Mouse (Mus musculus): Measurements from ENCODE around the gene Olfr131.
"Not testable (repeated sequence)": the region's sequence is repeated elsewhere in the genome, so short reads cannot be mapped to it uniquely, and the experiment has no call there.

Olfr131 gene

GRCm38 (mm10) chr17:38088593-38088992, at the start of gene Olfr131:
Olfr131 (minus strand) TSS chr17:38088693.
- DNase-seq (ENCODE audit: low read depth, low spot score): no peak

- no peak for DNase-seq (ENCODE audit: low read depth, low spot score)
Measured at GRCm38 (mm10) chr17:38134426-38134825, 45.9 kb upstream of the Olfr131 start, which contains the start of gene Olfr132. Olfr132 (minus strand) TSS chr17:38134526.

- DNase-seq (ENCODE audit: low read depth, low spot score): not testable (repeated sequence)
Measured at GRCm38 (mm10) chr17:38125371-38125770, 36.9 kb upstream of the Olfr131 start.

GRCm38 (mm10) chr17:38124199-38124598, 35.7 kb upstream of the Olfr131 start:
- DNase-seq (ENCODE audit: low read depth, low spot score): not testable (repeated sequence)

GRCm38 (mm10) chr17:38082364-38082763, 6.1 kb downstream of the Olfr131 start:
- DNase-seq (ENCODE audit: low read depth, low spot score): no peak

GRCm38 (mm10) chr17:38063621-38064020, 24.9 kb downstream of the Olfr131 start, which contains the start of gene Olfr130:
Olfr130 (plus strand) TSS chr17:38063921.
- no peak for DNase-seq (ENCODE audit: low read depth, low spot score)

GRCm38 (mm10) chr17:38059979-38060378, 28.5 kb downstream of the Olfr131 start, which contains the start of gene Olfr129:
Olfr129 (minus strand) TSS chr17:38060079.
- DNase-seq (ENCODE audit: low read depth, low spot score): no peak
